Mouse (Mus musculus) myocyte (in vitro differentiated cells): Measurements from ENCODE around the gene Ahcyl2.

Source experiments
- MYOD1 ChIP-seq, 3 experiments: IDR thresholded peaks; one replicate each; pipeline ENCODE4 v1.6.1; 2011; ENCODE audit warnings: control low read depth in 2 of 3, low read depth in 2 of 3, mild to moderate bottlenecking in 2 of 3, moderate library complexity in 1 of 3; ENCODE audit not compliant: insufficient read length in 2 of 3, control insufficient read depth in 1 of 3
- POLR2A ChIP-seq: IDR thresholded peaks from one replicate; pipeline ENCODE4 v1.6.1; 2011; ENCODE audit warnings: low read depth, mild to moderate bottlenecking, control low read depth, moderate library complexity; ENCODE audit not compliant: insufficient read length
- SRF ChIP-seq: IDR thresholded peaks from one replicate; pipeline ENCODE4 v1.6.1; 2011; ENCODE audit warnings: low read depth; ENCODE audit not compliant: control insufficient read depth, insufficient read length

- TF ChIP-seq POLR2A = no peak
- no peak for TF ChIP-seq SRF
- TF ChIP-seq MYOD1 (IDR thresholded peaks at IDR 0.05; ENCODE audit: control insufficient read depth in 1 of 3, insufficient read length in 2 of 3, low read depth in 2 of 3) = no peak
Observed at GRCm38 (mm10) chr6:29848808-29849207, 81.0 kb downstream of the Ahcyl2 start.
